Mouse (Mus musculus): Measurements from ENCODE around the gene Sun2.

DNA sequence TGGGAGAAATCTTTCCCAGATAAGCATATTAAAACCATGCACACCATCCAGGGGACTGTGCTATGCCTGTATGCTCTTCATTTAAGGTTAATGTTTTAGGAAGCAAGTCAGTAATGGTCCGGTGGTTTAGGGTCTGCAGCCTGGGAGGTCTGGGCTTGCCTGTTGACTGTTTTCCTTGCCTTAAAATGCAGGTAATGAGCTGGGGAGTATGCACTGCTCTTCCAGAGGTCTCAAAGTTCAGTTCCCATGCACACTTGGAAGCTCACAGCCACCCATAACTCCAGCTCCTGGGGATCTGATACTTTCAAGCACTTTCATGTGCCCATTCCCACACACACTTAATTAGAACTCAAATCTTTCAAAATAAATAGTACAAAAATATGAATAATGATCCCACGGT is 45.8 kb downstream of the Sun2 start:
- TF ChIP-seq POLR2A (IDR thresholded peaks at IDR 0.05; ENCODE audit: low read depth, low read length) (no peak), CTCF (conservative IDR thresholded peaks at IDR 0.05; ENCODE audit: insufficient read depth, insufficient read length, low read depth, low read length) (no peak)
